Mouse (Mus musculus) heart, adult 2 months (tissue): Measurements from ENCODE around the gene Pim2.

Experiments
- CTCF ChIP-seq: fragments of 200-600 bp; IDR thresholded peaks from 2 replicates; pipeline ENCODE4 v1.8.1; 2022; ENCODE audit warnings: antibody characterized with exemption, mild to moderate bottlenecking, moderate library complexity
- POLR2A ChIP-seq: fragments of 200-500 bp; IDR thresholded peaks from 2 replicates; pipeline ENCODE4 v1.6.1; 2011; ENCODE audit warnings: mild to moderate bottlenecking, low read depth, low read length, control low read depth; ENCODE audit not compliant: insufficient read depth

DNA sequence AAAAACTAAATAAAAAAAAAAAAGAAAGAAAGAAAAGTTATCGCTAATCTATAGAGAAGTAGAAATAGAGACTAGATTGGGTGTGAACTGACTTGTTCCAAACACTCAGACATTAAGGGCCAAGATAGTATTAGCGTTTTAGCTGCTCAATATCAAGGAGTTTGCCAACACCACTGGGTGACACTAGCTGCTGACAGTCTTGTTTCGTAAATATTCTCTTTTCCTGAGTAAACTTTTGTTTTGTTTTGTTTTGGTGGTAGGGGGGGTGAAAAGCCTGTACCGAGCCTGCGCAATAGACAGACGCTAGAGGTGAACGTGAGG, 37.3 kb upstream of the Pim2 start:
- no peak for TF ChIP-seq CTCF
- no peak for TF ChIP-seq POLR2A
